Mouse (Mus musculus): ENCODE data around the gene Avp. TPM values are rescaled to one million over a fixed set of nuclear protein-coding genes. Genes with fewer than 3 reads are reported as not detected.
"Not testable (repeated sequence)": the region's sequence is repeated elsewhere in the genome, so short reads cannot be mapped to it uniquely, and the experiment has no call there.

Avp gene
- polyA plus RNA-seq, 1 experiment from 2014 or later = 81.6 TPM

DNA sequence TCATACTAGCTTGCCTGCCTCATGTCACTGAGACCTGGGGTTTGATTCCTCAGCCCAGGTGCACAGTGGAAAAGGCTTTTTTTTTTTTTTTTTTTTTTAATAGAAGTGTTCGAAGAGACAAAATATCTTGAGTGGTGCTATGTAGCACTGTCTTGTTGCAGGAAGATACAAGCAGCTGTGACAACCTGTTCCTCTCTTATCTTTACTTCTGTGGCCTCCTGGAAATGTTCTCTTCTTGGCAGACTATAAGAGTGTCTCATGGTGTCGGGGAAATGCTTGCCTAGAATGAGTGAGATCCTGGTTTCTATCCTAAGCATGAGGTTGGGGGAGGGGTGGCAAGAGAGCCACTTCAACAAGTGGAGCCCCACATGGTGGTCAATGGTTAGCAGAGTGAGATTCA is 6.0 kb upstream of the Avp start:
- WGBS = 87% methylated on average over 2 of the region's 2 CpGs
- Histone ChIP-seq H3K4me3 (no peak overlapping the region), H3K4me2 (no peak overlapping the region), H3K36me3 (replicated peaks) (no peaks in the 10 kb centered on the region; the same call in 1 of the 2 replicates), H3K27ac (no peak overlapping the region), H3K27me3 (replicated peaks) (no peaks in the 10 kb centered on the region), H3K9ac (no peak overlapping the region), H3K9me3 (no peaks in the 10 kb centered on the region), H3K4me1 (no peaks in the 10 kb centered on the region)
- ATAC-seq (replicated peaks) = no peak

DNA sequence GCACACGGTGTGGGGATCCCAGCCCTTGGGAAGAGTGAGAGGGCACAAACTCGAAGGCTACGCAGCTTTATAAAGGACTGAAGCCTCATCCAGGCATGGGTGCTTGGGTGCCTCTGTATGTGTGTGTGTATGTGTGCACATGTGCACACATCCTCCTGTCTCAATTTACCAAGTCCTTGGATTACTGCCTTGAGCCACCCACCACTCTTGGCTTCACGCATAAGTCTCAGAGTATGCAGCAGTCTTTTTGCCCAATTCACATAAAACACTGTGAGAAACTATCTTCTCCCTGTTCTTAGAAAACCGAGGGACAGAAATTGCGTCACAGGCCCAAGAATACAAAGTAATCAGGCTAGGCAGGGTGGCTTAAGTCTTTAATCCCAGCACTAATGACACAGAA is 3.7 kb upstream of the Avp start:
- no peak overlapping the region for H3K4me3 ChIP-seq
- ATAC-seq (replicated peaks) = no peak
- peaks cover 1% of the 10 kb centered on the region; the same call in 1 of the 2 replicates for H3K4me1 ChIP-seq
- H3K27me3 ChIP-seq (replicated peaks) = peaks cover 19% of the 10 kb centered on the region
- H3K36me3 ChIP-seq (replicated peaks) = no peaks in the 10 kb centered on the region; the same call in 1 of the 2 replicates
- H3K4me2 ChIP-seq = no peak overlapping the region
- no peaks in the 10 kb centered on the region for H3K9me3 ChIP-seq
- 83% methylated on average over 6 of the region's 6 CpGs for WGBS
- H3K9ac ChIP-seq = no peak overlapping the region
- no peak overlapping the region for H3K27ac ChIP-seq

- Histone ChIP-seq H3K27me3 (replicated peaks) (peaks cover 39% of the 10 kb centered on the region), H3K9me3 (no peaks in the 10 kb centered on the region), H3K27ac (no peak overlapping the region), H3K4me2 (no peak overlapping the region), H3K9ac (no peak overlapping the region), H3K4me3 (no peak overlapping the region), H3K36me3 (replicated peaks) (no peaks in the 10 kb centered on the region), H3K4me1 (peaks cover 10% of the 10 kb centered on the region; the same call in 1 of the 2 replicates)
- no peak for ATAC-seq (replicated peaks)
- WGBS = 80% methylated on average over 10 of the region's 10 CpGs
Measured at GRCm38 (mm10) chr2:130583902-130584560, 1.7 kb upstream of the Avp start.

GRCm38 (mm10) chr2:130581201-130581600 is 1.2 kb downstream of the Avp start:
- Histone ChIP-seq H3K4me1 (peaks cover 14% of the 10 kb centered on the region; the same call in 1 of the 2 replicates), H3K27me3 (replicated peaks) (peaks cover 67% of the 10 kb centered on the region), H3K9me3 (no peaks in the 10 kb centered on the region), H3K27ac (no peak overlapping the region), H3K4me3 (peak overlapping the region; percentile 27), H3K4me2 (peak overlapping the region; percentile 45), H3K9ac (no peak overlapping the region), H3K36me3 (replicated peaks) (no peaks in the 10 kb centered on the region)
- 3% methylated on average over 16 of the region's 16 CpGs for WGBS
- no peak for ATAC-seq (replicated peaks)

DNA sequence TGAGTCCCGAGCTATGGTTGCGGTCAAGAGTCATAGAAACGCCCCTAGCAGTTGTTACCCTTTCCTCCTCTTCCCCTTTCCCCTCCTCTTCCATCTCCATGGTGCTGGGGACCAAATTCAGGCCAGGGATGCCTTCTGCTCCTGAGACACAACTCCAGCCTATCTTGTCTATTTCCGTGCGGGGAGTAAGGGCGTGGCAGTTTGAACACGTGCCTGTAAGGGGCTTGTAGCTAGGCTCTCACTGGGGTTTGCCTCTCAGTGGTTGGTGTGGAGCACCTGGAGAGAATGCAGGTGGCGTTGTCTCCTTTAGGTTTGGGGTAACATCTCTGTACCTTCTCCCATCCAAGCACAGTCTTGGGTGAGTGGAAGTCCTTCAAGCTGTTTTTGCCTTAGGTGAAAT is 2.6 kb downstream of the Avp start:
- no peak overlapping the region for H3K4me3 ChIP-seq
- H3K4me1 ChIP-seq = peaks cover 17% of the 10 kb centered on the region; the same call in 1 of the 2 replicates
- H3K27ac ChIP-seq = no peak overlapping the region
- 6% methylated on average over 8 of the region's 8 CpGs for WGBS
- H3K9me3 ChIP-seq = no peaks in the 10 kb centered on the region
- ATAC-seq (replicated peaks) = no peak
- no peaks in the 10 kb centered on the region for H3K36me3 ChIP-seq (replicated peaks)
- H3K27me3 ChIP-seq (replicated peaks) = peaks cover 81% of the 10 kb centered on the region
- no peak overlapping the region for H3K9ac ChIP-seq
- no peak overlapping the region for H3K4me2 ChIP-seq

- Histone ChIP-seq H3K27ac (no peak overlapping the region), H3K36me3 (replicated peaks) (no peaks in the 10 kb centered on the region), H3K9me3 (no peaks in the 10 kb centered on the region), H3K9ac (no peak overlapping the region), H3K4me3 (no peak overlapping the region), H3K4me1 (peaks cover 17% of the 10 kb centered on the region; the same call in 1 of the 2 replicates), H3K4me2 (no peak overlapping the region), H3K27me3 (replicated peaks) (peaks cover 88% of the 10 kb centered on the region)
- no peak for ATAC-seq (replicated peaks)
- WGBS = 7% methylated on average over 11 of the region's 11 CpGs
Measured at GRCm38 (mm10) chr2:130578148-130578547, 4.2 kb downstream of the Avp start.

GRCm38 (mm10) chr2:130577632-130578031 is 4.7 kb downstream of the Avp start:
- Histone ChIP-seq H3K9me3 (no peaks in the 10 kb centered on the region), H3K9ac (no peak overlapping the region), H3K36me3 (replicated peaks) (no peaks in the 10 kb centered on the region), H3K4me3 (no peak overlapping the region), H3K4me2 (no peak overlapping the region), H3K4me1 (peaks cover 17% of the 10 kb centered on the region; the same call in 1 of the 2 replicates), H3K27me3 (replicated peaks) (peaks cover 84% of the 10 kb centered on the region), H3K27ac (no peak overlapping the region)
- ATAC-seq (replicated peaks) = 0 out of 2 replicates have a peak, but pooled peaks have one; percentile 7
- WGBS = 5% methylated on average over 12 of the region's 12 CpGs

DNA sequence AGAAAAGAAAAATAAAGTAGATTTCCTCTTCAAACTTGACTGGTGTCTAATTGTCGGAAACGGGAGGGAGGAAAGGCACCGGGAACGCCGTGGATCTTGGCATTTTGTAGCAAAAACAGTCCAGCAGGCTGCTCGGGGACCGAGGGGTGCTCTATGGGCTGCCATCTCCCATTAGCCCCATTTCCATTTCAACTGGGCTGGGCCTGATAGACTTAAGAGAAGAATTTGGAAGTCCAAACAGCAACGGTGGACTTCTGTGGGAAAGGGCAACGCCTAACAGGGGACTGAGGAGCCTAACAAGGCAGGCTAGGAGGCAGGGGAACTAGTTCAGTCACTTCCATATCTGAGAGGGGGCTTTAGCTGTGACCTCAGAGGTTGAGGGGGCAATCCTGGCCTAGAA is 5.3 kb downstream of the Avp start:
- Histone ChIP-seq H3K36me3 (replicated peaks) (no peaks in the 10 kb centered on the region), H3K27me3 (replicated peaks) (peaks cover 78% of the 10 kb centered on the region), H3K4me1 (peaks cover 17% of the 10 kb centered on the region; the same call in 1 of the 2 replicates), H3K4me3 (no peak overlapping the region), H3K27ac (no peak overlapping the region), H3K9ac (no peak overlapping the region), H3K9me3 (no peaks in the 10 kb centered on the region), H3K4me2 (peak overlapping the region; percentile 50; the same call in 1 of the 2 replicates)
- no peak for ATAC-seq (replicated peaks)
- 5% methylated on average over 9 of the region's 9 CpGs for WGBS

GRCm38 (mm10) chr2:130576564-130576963 is 5.8 kb downstream of the Avp start:
- peaks cover 74% of the 10 kb centered on the region for H3K27me3 ChIP-seq (replicated peaks)
- H3K4me3 ChIP-seq = peak overlapping the region; percentile 26
- 0 out of 2 replicates have a peak overlapping the region, but pooled peaks have one; percentile 16 for H3K9ac ChIP-seq
- H3K4me1 ChIP-seq = peaks cover 17% of the 10 kb centered on the region; the same call in 1 of the 2 replicates
- not testable (repeated sequence) for ATAC-seq (replicated peaks); H3K9me3 ChIP-seq; H3K27ac ChIP-seq; H3K36me3 ChIP-seq (replicated peaks)
- under 1% methylated on average over 32 of the region's 32 CpGs for WGBS
- H3K4me2 ChIP-seq = peak overlapping the region; percentile 50

DNA sequence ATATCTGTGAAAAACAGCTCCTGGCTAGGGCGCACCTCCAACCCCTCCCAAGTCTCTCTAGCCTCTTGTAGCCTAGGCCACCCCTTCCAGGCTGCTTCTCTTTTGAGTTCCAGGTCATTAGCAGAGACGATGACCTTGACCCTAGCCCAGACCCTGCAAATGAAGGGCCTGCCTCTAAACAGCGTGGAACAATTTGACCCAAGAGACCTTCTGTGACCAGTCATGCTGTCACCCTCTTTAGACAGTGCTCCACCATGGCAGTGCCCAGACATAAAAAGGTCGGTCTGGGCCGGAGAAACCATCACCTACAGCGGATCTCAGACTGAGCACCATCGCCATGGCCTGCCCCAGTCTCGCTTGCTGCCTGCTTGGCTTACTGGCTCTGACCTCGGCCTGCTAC is 6.5 kb downstream of the Avp start, which contains the start of gene Oxt:
TSS of gene Oxt (plus strand) at position 301 of the 400 bp plus-strand sequence.
- 40% methylated on average over 9 of the region's 9 CpGs for WGBS
- Histone ChIP-seq H3K27ac (no peak within 1 kb of the TSS), H3K27me3 (replicated peaks) (peaks cover 68% of the 10 kb centered on the region), H3K9ac (0 out of 2 replicates have a peak within 1 kb of the TSS, but pooled peaks have one; percentile 16), H3K9me3 (no peaks in the 10 kb centered on the region), H3K4me3 (peak within 1 kb of the TSS; percentile 26), H3K4me2 (peak within 1 kb of the TSS; percentile 50), H3K36me3 (replicated peaks) (no peaks in the 10 kb centered on the region), H3K4me1 (peaks cover 14% of the 10 kb centered on the region; the same call in 1 of the 2 replicates)
- ATAC-seq (replicated peaks) = no peak

- peaks cover 58% of the 10 kb centered on the region for H3K27me3 ChIP-seq (replicated peaks)
- WGBS = 83% methylated on average over 5 of the region's 5 CpGs
- H3K4me3 ChIP-seq = no peak overlapping the region
- H3K4me1 ChIP-seq = peaks cover 7% of the 10 kb centered on the region; the same call in 1 of the 2 replicates
- H3K9ac ChIP-seq = no peak overlapping the region
- no peaks in the 10 kb centered on the region for H3K36me3 ChIP-seq (replicated peaks)
- H3K27ac ChIP-seq = no peak overlapping the region
- H3K4me2 ChIP-seq = no peak overlapping the region
- ATAC-seq (replicated peaks) = no peak
- H3K9me3 ChIP-seq = no peaks in the 10 kb centered on the region
Measured at GRCm38 (mm10) chr2:130574960-130575359, 7.4 kb downstream of the Avp start.

GRCm38 (mm10) chr2:130569926-130570325 is 12.4 kb downstream of the Avp start:
- Histone ChIP-seq H3K4me1 (peaks cover 7% of the 10 kb centered on the region), H3K27ac (no peak overlapping the region), H3K4me3 (no peak overlapping the region), H3K27me3 (replicated peaks) (peaks cover 9% of the 10 kb centered on the region; the same call in 1 of the 2 replicates), H3K9me3 (no peaks in the 10 kb centered on the region), H3K4me2 (no peak overlapping the region), H3K9ac (no peak overlapping the region), H3K36me3 (replicated peaks) (peaks cover 5% of the 10 kb centered on the region; the same call in 1 of the 2 replicates)
- no peak for ATAC-seq (replicated peaks)
